Mouse (Mus musculus): ENCODE results near the gene Mfsd4b1.

Gene Mfsd4b1

GRCm38 (mm10) chr10:40024554-40025428 is at the start of gene Mfsd4b1:
TSS of gene Mfsd4b1 (minus strand) at chr10:40025268.
- peak; percentile 80 for DNase-seq

- no peak for DNase-seq
These were observed 48.5 kb upstream of the Mfsd4b1 start for GRCm38 (mm10) chr10:40073608-40074007.

GRCm38 (mm10) chr10:40070684-40071083 is 45.6 kb upstream of the Mfsd4b1 start:
- no peak for DNase-seq

- DNase-seq, result no peak
These were observed 44.2 kb upstream of the Mfsd4b1 start for GRCm38 (mm10) chr10:40069270-40069669.

- DNase-seq, result no peak
These were observed 43.5 kb upstream of the Mfsd4b1 start for GRCm38 (mm10) chr10:40068595-40068994.

- DNase-seq, result no peak
These were observed 42.5 kb upstream of the Mfsd4b1 start for GRCm38 (mm10) chr10:40067529-40067928.

- DNase-seq, result no peak
These were observed 42.0 kb upstream of the Mfsd4b1 start for GRCm38 (mm10) chr10:40067071-40067470.

- DNase-seq, result no peak
These were observed 40.3 kb upstream of the Mfsd4b1 start for GRCm38 (mm10) chr10:40065357-40065756.

GRCm38 (mm10) chr10:40063291-40063890 is 38.3 kb upstream of the Mfsd4b1 start:
- DNase-seq, result no peak

GRCm38 (mm10) chr10:40062812-40063211 is 37.7 kb upstream of the Mfsd4b1 start:
- no peak for DNase-seq

GRCm38 (mm10) chr10:40061926-40062325 is 36.9 kb upstream of the Mfsd4b1 start:
- no peak for DNase-seq

- DNase-seq, result no peak
These were observed 33.7 kb upstream of the Mfsd4b1 start for GRCm38 (mm10) chr10:40058786-40059120.

- DNase-seq, result no peak
These were observed 33.2 kb upstream of the Mfsd4b1 start for GRCm38 (mm10) chr10:40058062-40058785.

GRCm38 (mm10) chr10:40057615-40058014 is 32.5 kb upstream of the Mfsd4b1 start:
- no peak for DNase-seq

- DNase-seq, result no peak
These were observed 29.4 kb upstream of the Mfsd4b1 start for GRCm38 (mm10) chr10:40054455-40054854.

- no peak for DNase-seq
These were observed 28.8 kb upstream of the Mfsd4b1 start for GRCm38 (mm10) chr10:40053896-40054295.

- peak; percentile 24 for DNase-seq
These were observed 28.3 kb upstream of the Mfsd4b1 start for GRCm38 (mm10) chr10:40053257-40053895.

- no peak for DNase-seq
These were observed 26.9 kb upstream of the Mfsd4b1 start for GRCm38 (mm10) chr10:40051997-40052396.

- DNase-seq, result no peak
These were observed 25.7 kb upstream of the Mfsd4b1 start for GRCm38 (mm10) chr10:40050763-40051162.

GRCm38 (mm10) chr10:40041339-40041738 is 16.3 kb upstream of the Mfsd4b1 start:
- DNase-seq, result no peak

GRCm38 (mm10) chr10:40036686-40037560 is 11.9 kb upstream of the Mfsd4b1 start:
- DNase-seq, result no peak

- no peak for DNase-seq
These were observed 9.9 kb upstream of the Mfsd4b1 start for GRCm38 (mm10) chr10:40034956-40035355.
